Mouse (Mus musculus) midbrain, embryonic 10.5 days (tissue): ENCODE measurements around the gene Tet1. TPM values are rescaled to one million over a fixed set of nuclear protein-coding genes. Genes with fewer than 3 reads are reported as not detected.
A peak's percentile ranks its signal among the peaks of the same experiment; 100 is the strongest.
"Not testable (repeated sequence)": the region's sequence is repeated elsewhere in the genome, so short reads cannot be mapped to it uniquely, and the experiment has no call there.

Experiments
- DNase-seq: peaks from one replicate; pipeline ENCODE4 v3.0.0-alpha.2; 2017; ENCODE audit warnings: low spot score
- H3K27ac ChIP-seq: fragments of 300-500 bp; sonication (generic); replicated peaks from 2 replicates; pipeline ENCODE4 v1.5.1; 2016; ENCODE audit warnings: mild to moderate bottlenecking
- H3K27me3 ChIP-seq: fragments of 300-500 bp; sonication (generic); 2 replicates; pipeline ENCODE4 v1.6.1; 2016; ENCODE audit warnings: low read depth, mild to moderate bottlenecking; ENCODE audit not compliant: poor library complexity, severe bottlenecking
- H3K36me3 ChIP-seq: fragments of 300-500 bp; sonication (generic); 2 replicates; pipeline ENCODE4 v1.6.1; 2016; ENCODE audit warnings: mild to moderate bottlenecking, moderate library complexity
- H3K4me1 ChIP-seq: fragments of 300-500 bp; sonication (generic); 2 replicates; pipeline ENCODE4 v1.6.1; 2016
- H3K4me3 ChIP-seq: fragments of 300-500 bp; sonication (generic); 2 replicates; pipeline ENCODE4 v1.5.1; 2016; ENCODE audit warnings: mild to moderate bottlenecking, moderate library complexity
- H3K9me3 ChIP-seq: fragments of 300-500 bp; sonication (generic); replicated peaks from 2 replicates; pipeline ENCODE4 v1.6.1; 2016; ENCODE audit warnings: mild to moderate bottlenecking
- WGBS: fragments of 180-500 bp; shearing (Covaris S2); methylation state at CpG from one replicate; pipeline ENCODE4 v1.1.7; 2016; 5-methylcytosine and 5-hydroxymethylcytosine counted together
- polyA plus RNA-seq: library from polyadenylated mRNA; unstranded; fragments of >200 nt; fragmentation: Nextera tagmentation; extraction: Ambion mirVana; gene quantifications from 2 replicates; pipeline ENCODE4 v1.2.1, GENCODE M21; 2016

Tet1 gene
- polyA plus RNA-seq, 1 experiment from 2014 or later: 24.8 TPM

DNA sequence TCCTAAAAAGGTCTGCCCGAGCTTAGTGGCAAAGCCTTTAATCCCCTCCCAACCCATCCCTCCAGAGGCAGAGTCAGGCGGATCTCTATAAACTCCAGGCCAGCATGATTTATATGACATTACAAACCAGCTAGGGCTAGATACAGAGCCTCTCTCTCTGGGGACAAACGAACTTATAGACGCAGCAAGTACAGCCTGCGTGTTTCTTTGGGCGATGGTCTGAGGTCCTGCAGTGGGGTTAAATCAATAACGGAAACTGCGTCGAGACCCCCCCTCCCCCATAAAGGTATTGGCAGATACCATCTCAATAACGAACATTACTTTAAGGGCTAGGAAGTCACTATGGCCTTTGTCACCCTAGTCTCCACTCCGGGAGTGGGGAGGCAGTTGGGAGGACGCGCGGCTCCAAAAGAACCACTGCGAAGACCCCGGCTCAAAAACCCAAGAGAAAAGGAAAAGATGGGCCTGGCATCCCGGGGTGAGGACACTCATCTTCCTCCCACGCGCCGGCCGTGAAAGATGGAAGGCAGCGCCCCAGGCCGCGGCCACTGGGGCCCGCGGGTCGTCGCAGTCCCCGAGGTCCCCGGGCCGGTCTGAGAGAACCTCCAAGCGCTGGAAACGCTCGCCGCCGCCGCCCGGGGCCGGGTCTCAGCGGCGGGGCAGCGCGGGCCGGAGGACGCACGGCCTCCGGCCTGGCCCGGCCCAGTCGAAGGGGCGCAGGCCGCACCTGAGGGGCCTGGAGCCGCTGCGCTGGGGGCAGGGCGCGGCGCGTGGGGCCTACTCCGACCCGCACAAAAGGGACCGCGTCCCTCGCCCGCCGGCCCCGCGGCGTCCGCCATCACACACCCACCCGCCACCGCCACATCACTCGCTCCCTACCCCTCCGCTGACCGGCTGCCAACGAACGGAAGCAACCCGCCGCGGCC lies 117.3 kb downstream of the Tet1 start:
- peak overlapping the region; percentile 98 for H3K27ac ChIP-seq
- no peaks in the 10 kb centered on the region for H3K27me3 ChIP-seq
- H3K36me3 ChIP-seq: peaks cover 43% of the 10 kb centered on the region
- DNase-seq: no peak
- H3K9me3 ChIP-seq: no peaks in the 10 kb centered on the region
- H3K4me3 ChIP-seq: peak overlapping the region; percentile 96
- 2% methylated on average over 78 of the region's 78 CpGs for WGBS
- H3K4me1 ChIP-seq: peaks cover 13% of the 10 kb centered on the region

DNA sequence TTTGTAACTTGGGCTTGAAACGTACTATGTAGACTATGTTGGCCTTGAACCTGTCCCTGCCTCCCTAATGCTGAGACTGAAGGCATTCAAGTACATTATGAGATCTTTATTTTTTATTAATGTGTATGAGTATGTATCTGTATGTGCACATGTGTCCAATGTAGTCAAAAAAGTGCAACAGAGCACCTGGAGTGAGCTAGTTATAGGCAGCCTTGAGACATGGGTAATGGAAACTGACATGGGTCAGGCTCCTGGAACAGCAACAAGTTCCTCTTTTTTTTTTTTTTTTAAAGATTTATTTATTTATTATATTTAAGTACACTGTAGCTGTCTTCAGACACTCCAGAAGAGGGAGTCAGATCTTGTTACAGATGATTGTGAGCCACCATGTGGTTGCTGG lies 127.0 kb downstream of the Tet1 start:
- not testable (repeated sequence) for DNase-seq, H3K27me3 ChIP-seq, H3K4me3 ChIP-seq, H3K4me1 ChIP-seq, H3K27ac ChIP-seq, H3K9me3 ChIP-seq
- 86% methylated on average over 1 of the region's 1 CpGs for WGBS
- H3K36me3 ChIP-seq: peaks cover 99% of the 10 kb centered on the region

Other genes starting within 250 kb of the Tet1 start
- gene Stox1, start 182.9 kb downstream of the Tet1 start, polyA plus RNA-seq: 2.3 and 3.1 TPM in 2 replicates
- gene Ccar1, start 116.7 kb downstream of the Tet1 start, polyA plus RNA-seq: 156 TPM in 2 replicates
- gene Slc25a16, start 11.6 kb upstream of the Tet1 start, polyA plus RNA-seq: 8.5 and 9.4 TPM in 2 replicates
- gene Dna2, start 38.0 kb upstream of the Tet1 start, polyA plus RNA-seq: 28.7 and 31.9 TPM in 2 replicates
- 24.9 and 25.3 TPM in 2 replicates for gene Rufy2, start 71.2 kb upstream of the Tet1 start, polyA plus RNA-seq
- 215 and 228 TPM in 2 replicates for gene Hnrnph3, start 115.2 kb upstream of the Tet1 start, polyA plus RNA-seq
- 0.89 and 1.1 TPM in 2 replicates for gene Pbld2, start 115.3 kb upstream of the Tet1 start, polyA plus RNA-seq
- 1.3 and 1.5 TPM in 2 replicates for gene Pbld1, start 151.2 kb upstream of the Tet1 start, polyA plus RNA-seq
- gene Atoh7, start 190.7 kb upstream of the Tet1 start, polyA plus RNA-seq: 0.25 and 1.1 TPM in 2 replicates